Mouse (Mus musculus) liver, adult 2 months (tissue): Measurements from ENCODE around the gene Adamts18.

Source experiments
- CTCF ChIP-seq: fragments of 200-500 bp; IDR thresholded peaks from 2 replicates; pipeline ENCODE4 v1.5.1; 2011; ENCODE audit warnings: low read depth, low read length, control low read depth
- POLR2A ChIP-seq: fragments of 200-500 bp; IDR thresholded peaks from 2 replicates; pipeline ENCODE4 v1.6.1; 2011; ENCODE audit warnings: low read length, control low read depth; ENCODE audit not compliant: insufficient read depth; ENCODE audit errors: extremely low read depth

- TF ChIP-seq CTCF (no peak), POLR2A (no peak)
Measured at GRCm38 (mm10) chr8:113675281-113675680, 173.3 kb downstream of the Adamts18 start.
